Mouse (Mus musculus) liver, embryonic 14.5 days (tissue): ENCODE results near the gene Ess2.

ENCODE experiments used
- CTCF ChIP-seq: IDR thresholded peaks from 2 replicates; pipeline ENCODE4 v1.5.1; 2016; ENCODE audit warnings: antibody characterized with exemption, low read depth, control low read depth
- EP300 ChIP-seq: IDR thresholded peaks from 2 replicates; pipeline ENCODE4 v1.6.1; 2016; ENCODE audit warnings: antibody characterized with exemption, low read depth

DNA sequence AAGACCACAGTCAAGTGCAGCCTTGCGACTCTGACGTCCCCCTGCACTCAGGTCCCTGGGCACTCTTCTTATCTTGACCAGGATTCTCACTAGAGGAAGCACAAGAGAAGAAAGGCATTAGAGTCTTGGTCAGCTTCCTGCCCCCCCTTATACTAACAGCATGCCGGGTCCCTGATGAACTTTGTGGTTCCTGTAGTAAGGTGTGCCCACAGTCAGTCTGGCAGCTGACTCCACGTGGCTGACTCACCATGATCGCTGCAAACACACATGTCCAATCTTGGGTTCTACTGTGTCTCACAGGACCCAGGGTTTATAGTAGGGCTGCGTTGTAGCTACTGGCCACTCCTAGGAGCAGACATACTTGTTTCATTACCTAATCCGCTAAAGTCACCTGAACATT, 27.0 kb upstream of the Ess2 start:
- TF ChIP-seq CTCF (no peak), EP300 (no peak)
